Mouse (Mus musculus) hindbrain, embryonic 16.5 days (tissue): ENCODE measurements around the gene Wnt5b. TPM values are rescaled to one million over a fixed set of nuclear protein-coding genes. Genes with fewer than 3 reads are reported as not detected.

ENCODE experiments used
- ATAC-seq: fragments of 200-750 bp; cut with Nextera tagmentation; 2 replicates; pipeline ENCODE4 v1.8.0; 2017; ENCODE audit warnings: moderate TSS enrichment, moderate library complexity
- H3K27ac ChIP-seq: fragments of 300-500 bp; sonication (generic); 2 replicates; pipeline ENCODE4 v1.5.1; 2014; ENCODE audit warnings: low read depth, mild to moderate bottlenecking, control low read depth, low read length, moderate library complexity
- H3K27me3 ChIP-seq: fragments of 300-500 bp; sonication (generic); replicated peaks from 2 replicates; pipeline ENCODE4 v1.6.1; 2014; ENCODE audit warnings: low read length; ENCODE audit not compliant: control insufficient read depth, insufficient read depth
- H3K36me3 ChIP-seq: fragments of 300-500 bp; sonication (generic); 2 replicates; pipeline ENCODE4 v1.6.1; 2014; ENCODE audit warnings: mild to moderate bottlenecking, low read length, moderate library complexity, mixed read lengths; ENCODE audit not compliant: control insufficient read depth, insufficient read depth
- H3K4me1 ChIP-seq: fragments of 300-500 bp; sonication (generic); 2 replicates; pipeline ENCODE4 v1.6.1; 2014; ENCODE audit warnings: low read depth, low read length; ENCODE audit not compliant: control insufficient read depth, insufficient read depth
- H3K4me2 ChIP-seq: fragments of 300-500 bp; sonication (generic); 2 replicates; pipeline ENCODE4 v1.6.1; 2014; ENCODE audit warnings: mild to moderate bottlenecking, low read length, control low read depth, moderate library complexity
- H3K4me3 ChIP-seq: fragments of 300-500 bp; sonication (generic); 2 replicates; pipeline ENCODE4 v1.5.1; 2014; ENCODE audit warnings: mild to moderate bottlenecking, low read length, control low read depth, moderate library complexity
- H3K9ac ChIP-seq: fragments of 300-500 bp; sonication (generic); 2 replicates; pipeline ENCODE4 v1.6.1; 2014; ENCODE audit warnings: low read depth, mild to moderate bottlenecking, control low read depth, low read length, moderate library complexity
- H3K9me3 ChIP-seq: fragments of 300-500 bp; sonication (generic); 2 replicates; pipeline ENCODE4 v1.6.1; 2014; ENCODE audit warnings: mild to moderate bottlenecking, low read length, moderate library complexity; ENCODE audit not compliant: control insufficient read depth
- WGBS: fragments of 180-500 bp; shearing (Covaris S2); extraction: QIAGEN DNeasy Blood & Tissue Kit; methylation state at CpG from one replicate; pipeline ENCODE4 v1.1.7; 2014; 5-methylcytosine and 5-hydroxymethylcytosine counted together
- polyA plus RNA-seq: library from polyadenylated mRNA; unstranded; fragments of >200 nt; fragmentation: Nextera tagmentation; extraction: Ambion mirVana; gene quantifications from 2 replicates; pipeline ENCODE4 v1.2.1, GENCODE M21; 2015

The Wnt5b gene
- polyA plus RNA-seq, 1 experiment from 2014 or later: 4.1 TPM

GRCm38 (mm10) chr6:119572296-119572695 lies 28.1 kb upstream of the Wnt5b start:
- Histone ChIP-seq H3K4me3 (no peak overlapping the region), H3K4me1 (no peaks in the 10 kb centered on the region), H3K36me3 (peaks cover 7% of the 10 kb centered on the region; the same call in 1 of the 2 replicates), H3K9ac (no peak overlapping the region), H3K27ac (no peak overlapping the region), H3K4me2 (no peak overlapping the region), H3K9me3 (no peaks in the 10 kb centered on the region), H3K27me3 (no peaks in the 10 kb centered on the region)
- 65% methylated on average over 7 of the region's 7 CpGs for WGBS
- no peak for ATAC-seq

DNA sequence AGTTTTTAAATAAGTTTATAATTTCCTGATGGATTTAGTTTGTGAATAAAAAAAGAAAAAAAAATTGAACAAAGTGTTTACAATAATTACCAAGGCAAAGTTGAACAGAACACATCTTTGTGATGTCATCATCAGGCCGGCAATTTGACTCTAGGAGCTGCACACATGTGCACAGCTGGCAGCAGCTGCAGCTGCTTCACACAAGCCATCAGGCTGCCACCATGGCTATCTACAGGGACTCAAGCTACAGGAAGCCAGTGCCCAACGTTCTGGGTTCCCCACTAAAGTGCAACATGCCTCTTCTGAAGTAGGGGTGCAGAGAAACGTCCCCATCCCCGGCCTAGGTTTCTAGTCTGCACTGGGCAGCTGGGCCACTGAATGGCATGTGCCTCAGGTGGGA lies 26.6 kb upstream of the Wnt5b start:
- no peak for ATAC-seq
- 82% methylated on average over 4 of the region's 4 CpGs for WGBS
- H3K36me3 ChIP-seq: peaks cover 7% of the 10 kb centered on the region; the same call in 1 of the 2 replicates
- no peak overlapping the region for H3K27ac ChIP-seq
- no peak overlapping the region for H3K4me3 ChIP-seq
- H3K4me2 ChIP-seq: no peak overlapping the region
- H3K9me3 ChIP-seq: no peaks in the 10 kb centered on the region
- no peaks in the 10 kb centered on the region; the same call in 1 of the 2 replicates for H3K4me1 ChIP-seq
- no peaks in the 10 kb centered on the region for H3K27me3 ChIP-seq
- no peak overlapping the region for H3K9ac ChIP-seq

DNA sequence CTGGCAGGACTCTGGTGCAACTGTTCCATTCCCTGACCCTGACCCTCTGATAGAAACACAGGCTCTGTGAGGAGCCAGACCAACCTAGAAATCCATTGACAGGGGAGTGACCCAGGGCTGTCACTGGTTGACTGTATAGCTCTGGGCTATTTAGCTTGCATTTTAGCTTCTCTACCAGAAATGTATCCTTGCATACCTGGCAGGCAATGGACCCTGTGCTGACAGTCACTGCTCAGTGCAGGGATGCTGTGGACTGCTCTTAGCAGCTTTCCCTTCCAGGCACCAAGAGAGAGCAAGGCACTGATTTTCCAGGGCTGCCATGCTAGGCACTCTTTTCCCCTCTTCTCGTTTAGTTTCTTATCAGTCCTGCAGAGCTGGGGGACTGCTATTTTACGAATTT lies 24.2 kb upstream of the Wnt5b start:
- WGBS: 89% methylated on average over 2 of the region's 2 CpGs
- Histone ChIP-seq H3K4me2 (no peak overlapping the region), H3K27ac (no peak overlapping the region), H3K9ac (no peak overlapping the region), H3K4me3 (no peak overlapping the region), H3K36me3 (no peaks in the 10 kb centered on the region), H3K9me3 (no peaks in the 10 kb centered on the region), H3K4me1 (no peaks in the 10 kb centered on the region; the same call in 1 of the 2 replicates), H3K27me3 (no peaks in the 10 kb centered on the region)
- no peak for ATAC-seq

DNA sequence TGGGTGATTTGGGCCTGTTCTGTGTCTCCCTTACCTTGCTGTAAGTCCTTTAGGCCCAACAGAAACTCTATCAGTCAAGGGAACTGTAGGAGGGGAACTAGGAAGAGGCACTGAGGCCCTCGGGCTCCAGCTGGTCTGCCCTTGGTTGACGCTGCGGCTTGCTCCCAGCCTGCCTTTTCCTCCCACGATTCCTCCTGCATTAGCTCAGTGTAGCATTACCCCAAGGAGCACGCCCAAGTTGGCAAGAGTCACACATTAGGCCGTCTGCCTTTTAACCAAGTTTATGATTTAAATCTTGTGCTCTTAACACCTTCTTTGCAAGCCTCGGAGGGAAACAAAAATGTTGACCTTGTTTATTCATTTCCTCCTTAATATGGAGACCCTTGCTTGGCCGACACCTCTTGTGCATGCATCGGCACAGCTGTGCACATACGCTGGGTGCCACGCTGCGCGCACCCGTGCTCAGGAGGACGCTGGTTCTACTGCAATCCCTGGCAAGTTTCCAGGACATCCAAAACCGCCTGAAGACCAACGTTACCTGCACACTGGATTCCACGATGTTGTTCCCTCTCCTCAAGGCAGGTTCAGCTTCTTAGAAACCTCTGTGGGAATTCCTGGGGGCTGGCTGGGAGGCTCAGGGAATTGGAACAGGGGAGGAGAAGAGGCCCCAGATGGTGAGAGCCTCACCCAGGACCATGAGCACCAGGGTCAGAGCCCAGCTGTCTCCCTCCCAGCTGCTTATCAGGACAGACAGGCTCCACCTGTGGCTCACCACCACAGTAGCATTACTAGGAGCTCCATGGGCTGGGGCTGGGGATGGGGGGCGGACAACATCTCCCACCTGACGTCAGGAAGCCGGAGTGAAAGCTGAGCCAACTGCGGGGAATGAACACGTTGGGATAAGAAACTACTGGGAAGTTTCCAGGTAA lies 21.6 kb upstream of the Wnt5b start:
- H3K36me3 ChIP-seq: no peaks in the 10 kb centered on the region

GRCm38 (mm10) chr6:119562558-119562957 lies 18.4 kb upstream of the Wnt5b start:
- no peak overlapping the region for H3K9ac ChIP-seq
- H3K4me2 ChIP-seq: no peak overlapping the region
- no peak for ATAC-seq
- H3K9me3 ChIP-seq: no peaks in the 10 kb centered on the region
- H3K36me3 ChIP-seq: no peaks in the 10 kb centered on the region
- no peak overlapping the region for H3K27ac ChIP-seq
- no peaks in the 10 kb centered on the region; the same call in 1 of the 2 replicates for H3K4me1 ChIP-seq
- no peak overlapping the region for H3K4me3 ChIP-seq
- WGBS: 73% methylated on average over 10 of the region's 10 CpGs
- H3K27me3 ChIP-seq: no peaks in the 10 kb centered on the region

More for the DNA sequence above, 21.6 kb upstream of the Wnt5b start:
- Histone ChIP-seq H3K27ac (no peak overlapping the region), H3K4me2 (no peak overlapping the region), H3K4me3 (no peak overlapping the region), H3K9ac (no peak overlapping the region), H3K27me3 (no peaks in the 10 kb centered on the region), H3K4me1 (no peaks in the 10 kb centered on the region; the same call in 1 of the 2 replicates), H3K9me3 (no peaks in the 10 kb centered on the region)
- WGBS: 85% methylated on average over 23 of the region's 23 CpGs
- ATAC-seq: no peak

DNA sequence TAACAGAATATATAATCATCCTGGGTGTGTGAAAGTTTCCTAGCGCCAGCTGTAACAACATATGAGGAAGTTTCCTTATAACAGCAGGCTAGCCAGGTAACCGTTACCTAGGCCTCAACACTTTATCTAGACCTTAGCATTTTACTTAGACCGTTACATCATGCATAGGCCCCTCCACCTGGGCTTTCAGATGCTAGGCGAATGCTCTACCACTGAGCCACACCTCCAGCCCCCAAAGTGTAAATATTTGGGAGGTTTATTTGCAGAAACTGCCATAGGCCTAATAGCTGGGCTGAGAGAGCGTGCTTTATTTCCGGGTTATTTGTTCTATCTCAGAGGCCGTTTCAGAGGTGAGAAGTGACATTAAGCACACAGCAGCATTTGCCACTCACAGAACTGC lies 14.7 kb upstream of the Wnt5b start:
- WGBS: 82% methylated on average over 7 of the region's 7 CpGs
- ATAC-seq: no peak
- Histone ChIP-seq H3K4me2 (no peak overlapping the region), H3K4me1 (no peaks in the 10 kb centered on the region), H3K9me3 (no peaks in the 10 kb centered on the region), H3K4me3 (no peak overlapping the region), H3K9ac (no peak overlapping the region), H3K36me3 (no peaks in the 10 kb centered on the region), H3K27ac (no peak overlapping the region), H3K27me3 (no peaks in the 10 kb centered on the region)

DNA sequence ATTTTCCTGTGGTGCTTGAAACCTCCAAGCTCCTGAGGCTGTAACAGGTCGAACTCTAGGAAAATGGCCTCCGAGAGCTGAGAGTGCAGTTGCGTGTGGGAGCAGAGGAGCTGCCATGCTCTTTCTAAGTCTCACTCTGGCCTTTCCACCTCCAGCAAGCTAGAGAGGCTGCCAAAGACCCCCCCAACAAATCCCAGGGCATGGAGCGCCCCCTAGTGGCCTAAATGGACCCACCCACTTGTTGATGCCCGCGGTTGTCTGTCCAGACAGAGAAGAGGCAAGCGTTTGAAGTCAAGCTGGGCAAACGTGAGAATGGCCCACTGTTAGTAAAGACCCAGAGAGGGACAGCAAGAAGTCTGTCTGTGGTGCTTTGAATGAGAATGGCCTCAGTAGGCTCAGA lies 10.3 kb upstream of the Wnt5b start:
- no peak overlapping the region for H3K27ac ChIP-seq
- H3K9ac ChIP-seq: no peak overlapping the region
- H3K36me3 ChIP-seq: no peaks in the 10 kb centered on the region
- H3K27me3 ChIP-seq: no peaks in the 10 kb centered on the region
- no peak for ATAC-seq
- no peak overlapping the region for H3K4me2 ChIP-seq
- H3K4me1 ChIP-seq: no peaks in the 10 kb centered on the region
- 70% methylated on average over 8 of the region's 8 CpGs for WGBS
- no peak overlapping the region for H3K4me3 ChIP-seq
- no peaks in the 10 kb centered on the region for H3K9me3 ChIP-seq

DNA sequence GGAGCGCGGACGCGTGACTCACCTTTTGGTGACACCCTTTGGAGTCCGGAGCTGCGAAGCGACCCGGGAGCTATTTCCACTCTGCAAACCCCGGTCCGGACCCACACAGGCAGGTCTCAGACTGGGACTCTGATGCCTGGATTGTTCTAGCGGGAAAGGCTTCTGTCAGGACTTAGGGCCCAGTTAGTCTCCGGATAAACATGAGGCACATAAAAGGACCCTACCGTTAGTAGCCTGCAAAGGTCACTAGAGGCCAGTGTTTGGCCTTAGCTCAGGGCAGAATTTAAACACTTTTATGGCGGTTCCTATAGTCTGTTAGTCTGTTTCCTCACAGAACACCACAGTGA lies 344 bp upstream of the Wnt5b start:
- Histone ChIP-seq H3K27ac (no peak overlapping the region), H3K4me2 (peak overlapping the region; percentile 96), H3K9ac (peak overlapping the region; percentile 76), H3K4me1 (peaks cover 4% of the 10 kb centered on the region), H3K9me3 (no peaks in the 10 kb centered on the region), H3K4me3 (peak overlapping the region; percentile 76), H3K36me3 (no peaks in the 10 kb centered on the region), H3K27me3 (peaks cover 7% of the 10 kb centered on the region; the same call in 1 of the 2 replicates)
- ATAC-seq: no peak
- WGBS: 1% methylated on average over 14 of the region's 14 CpGs

DNA sequence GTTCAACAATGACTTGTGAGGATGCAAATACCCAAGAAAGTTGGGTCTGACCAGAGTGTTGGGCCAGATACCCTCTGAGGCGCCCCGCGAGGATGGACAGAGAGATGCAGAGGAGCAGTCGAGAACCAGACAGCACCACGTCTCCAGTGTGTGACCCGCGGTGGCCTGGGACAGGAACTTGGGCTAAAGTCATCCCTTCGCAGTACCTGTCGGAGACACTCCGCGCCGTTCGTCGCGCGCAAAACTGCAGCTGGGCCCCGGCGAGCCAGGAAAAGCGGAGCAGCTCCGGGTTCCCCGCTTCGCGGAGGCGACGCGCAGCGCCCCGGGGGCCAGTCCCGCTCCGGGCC lies 718 bp downstream of the Wnt5b start:
- Histone ChIP-seq H3K9me3 (no peaks in the 10 kb centered on the region), H3K27ac (no peak overlapping the region), H3K36me3 (no peaks in the 10 kb centered on the region), H3K4me3 (peak overlapping the region; percentile 76), H3K4me2 (peak overlapping the region; percentile 96), H3K9ac (peak overlapping the region; percentile 76), H3K4me1 (peaks cover 4% of the 10 kb centered on the region), H3K27me3 (peaks cover 7% of the 10 kb centered on the region; the same call in 1 of the 2 replicates)
- 0 out of 2 replicates have a peak, but pooled peaks have one; percentile 8 for ATAC-seq
- under 1% methylated on average over 30 of the region's 30 CpGs for WGBS
